ENCODE assay signal across 8 mouse cellular contexts in the genomic region with DNA sequence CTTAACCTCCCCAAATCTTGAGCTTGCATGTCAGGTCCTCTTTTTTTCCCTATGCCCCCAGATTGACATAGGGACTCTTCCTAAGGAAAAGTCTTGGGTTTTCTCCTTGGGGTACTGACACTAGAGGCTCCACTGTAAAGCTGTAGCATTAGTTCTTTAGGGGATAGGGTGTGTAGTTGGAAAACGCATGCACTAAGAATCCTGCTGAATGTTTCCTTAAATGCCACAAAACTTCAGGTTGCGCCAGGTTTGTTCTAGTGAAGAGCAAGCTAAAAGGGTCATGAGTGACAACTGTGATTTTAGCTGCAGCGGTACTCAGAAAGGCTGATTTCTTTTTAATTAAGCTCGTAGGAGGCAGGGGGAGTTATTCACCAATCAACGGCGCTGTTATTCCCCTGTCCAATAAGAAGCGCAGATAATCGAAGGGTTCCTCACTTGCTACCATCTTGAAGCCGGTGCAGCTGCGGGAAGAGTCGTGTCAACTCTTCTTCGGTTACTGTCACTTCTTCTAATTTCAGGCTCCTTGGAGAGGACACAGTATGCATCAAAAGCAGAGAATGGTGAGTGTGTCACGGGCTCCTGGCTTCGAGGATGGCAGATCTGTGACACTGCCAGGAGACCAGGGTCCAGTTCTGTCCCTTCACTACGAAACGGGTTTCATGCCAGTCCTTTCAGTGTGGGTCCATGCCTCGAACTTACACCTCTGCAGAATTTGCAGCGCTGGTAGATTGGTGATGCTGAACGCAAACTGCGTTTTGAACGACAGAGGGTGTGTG. TPM values are rescaled to one million over a fixed set of nuclear protein-coding genes. Genes with fewer than 3 reads are reported as not detected.
A peak's percentile ranks its signal among the peaks of the same experiment; 100 is the strongest.
DNase-seq lines count a peak whose midpoint lies in the region; ATAC-seq and TF ChIP-seq lines count a peak whose summit lies in the region.

A gene (plus strand): TSS at position 431 of the 776 bp plus-strand sequence.

- peak within 1 kb of the TSS; percentile 89 for H3K27ac ChIP-seq in hindbrain, embryonic 10.5 days
- H3K27ac ChIP-seq in lung, postnatal 0 days (ENCODE audit: low read length) = peak within 1 kb of the TSS; percentile 81

- peaks cover 13% of the 10 kb centered on the region for H3K4me1 ChIP-seq in hindbrain, embryonic 10.5 days (replicated peaks)
- H3K4me1 ChIP-seq in lung, postnatal 0 days (ENCODE audit: insufficient read depth, low read depth, low read length) = 0 out of 2 replicates have a peak, but pooled peaks cover 6% of the 10 kb centered on the region

- H3K4me3 ChIP-seq in hindbrain, embryonic 10.5 days = peak within 1 kb of the TSS; percentile 82
- H3K4me3 ChIP-seq in lung, postnatal 0 days (ENCODE audit: low read depth, low read length) = peak within 1 kb of the TSS; percentile 61

- H3K9me3 ChIP-seq in hindbrain, embryonic 10.5 days = no peaks in the 10 kb centered on the region; the same call in 1 of the 2 replicates
- no peaks in the 10 kb centered on the region for H3K9me3 ChIP-seq in lung, postnatal 0 days (ENCODE audit: low read length)

- peak within 1 kb of the TSS; percentile 55 for H3K9ac ChIP-seq in lung, postnatal 0 days (replicated peaks; ENCODE audit: low read depth)

- H3K36me3 ChIP-seq in hindbrain, embryonic 10.5 days = peaks cover 27% of the 10 kb centered on the region
- no peaks in the 10 kb centered on the region for H3K36me3 ChIP-seq in lung, postnatal 0 days (ENCODE audit: insufficient read depth, low read length)

- ATAC-seq in frontal cortex, adult (ENCODE audit: low TSS enrichment) = peak; percentile 99
- ATAC-seq in lung, postnatal 0 days = peak; percentile 98

- TF ChIP-seq CTCF in lung, postnatal 0 days (IDR thresholded peaks at IDR 0.05) = peak; percentile 17; the same call in 1 of the 2 replicates

- 2% methylated on average over 21 of the region's 21 CpGs for WGBS in hindbrain, embryonic 10.5 days
- under 1% methylated on average over 21 of the region's 21 CpGs for WGBS in lung, postnatal 0 days

- no peak for TF ChIP-seq EP300 in lung, postnatal 0 days (IDR thresholded peaks at IDR 0.05)

- H3K27me3 ChIP-seq in hindbrain, embryonic 10.5 days (ENCODE audit: insufficient read depth, poor library complexity, severe bottlenecking) = no peaks in the 10 kb centered on the region
- no peaks in the 10 kb centered on the region for H3K27me3 ChIP-seq in lung, postnatal 0 days (replicated peaks; ENCODE audit: insufficient read depth, low read length)

- peak; percentile 92 for DNase-seq in MN1 (ENCODE audit: low spot score)
- DNase-seq in cerebellum, adult 9-10 months = peak; percentile 90
- peak; percentile 82 for DNase-seq in hindbrain, embryonic 10.5 days (ENCODE audit: low spot score)
- peak; percentile 94 for DNase-seq in layer of hippocampus, adult 9-11 months
- peak; percentile 94 for DNase-seq in lung, postnatal 0 days (ENCODE audit: low spot score)
- peak; percentile 75 for DNase-seq in ovary, postnatal 14 days (ENCODE audit: low spot score)
- DNase-seq in thymus, postnatal 14 days = peak; percentile 81

- H3K4me2 ChIP-seq in lung, postnatal 0 days (replicated peaks; ENCODE audit: low read depth, low read length) = peak within 1 kb of the TSS; percentile 57

RNA-seq across cellular contexts. Expression of the gene that starts here (rescaled TPM):
- polyA plus RNA-seq in hindbrain, embryonic 10.5 days (2016; fragmentation: Nextera tagmentation; extraction: Ambion mirVana) = 13.2 and 13.9 TPM in 2 replicates
- 7.3 and 8.4 TPM in 2 replicates for polyA plus RNA-seq in lung, postnatal 0 days (2015; fragmentation: Nextera tagmentation; extraction: Ambion mirVana)

Comparison
In these comparisons a context has a peak if more than half of its experiments do, and no peak if none do; other contexts are left out.
1. Peak in every context shown above with its lines: DNase-seq, ATAC-seq, H3K4me3 ChIP-seq and H3K27ac ChIP-seq.